ENCODE assay signal across 15 mouse cellular contexts in genomic region chr11:74485435-74486217, GRCm38 (mm10).
DNase-seq lines count a peak whose midpoint lies in the region; ATAC-seq and TF ChIP-seq lines count a peak whose summit lies in the region.
"Had no signal": no experiment of that assay in that cellular context is flagged by ENCODE, and none has a peak within 500 bp of the region (broad histone marks: within the 10 kb centered on the region; RNA-seq: fewer than 3 reads in every experiment).

No protein-coding gene starts in this region.

- no peak for ATAC-seq in inflammation-experienced regulatory T-cells, adult 6 months
- ATAC-seq: activated CD4-positive, CD25-positive, alpha-beta regulatory T cell, adult 4 months; intestine, embryonic 16.5 days had no signal

- DNase-seq in gastrocnemius, adult 18-20 months (ENCODE audit: low spot score): peak; percentile 42
- no peak for DNase-seq in gastrocnemius, postnatal 10 days
- DNase-seq in left cerebral cortex, adult 9 months (ENCODE audit: low spot score in 2 of 2): peak; percentile 42 to 69
- DNase-seq in left cerebral cortex, adult 11 months (ENCODE audit: low spot score): no peak
- DNase-seq in layer of hippocampus, adult 2 months (ENCODE audit: low spot score in 2 of 2): peak; percentile 46 to 67
- DNase-seq in skeletal muscle tissue, adult 2 months (ENCODE audit: low read depth, low spot score): peak; percentile 43
- DNase-seq in adrenal gland, postnatal 10 days: no peak
- DNase-seq: cerebellum, adult 8-10 months; kidney, postnatal 14 days; lung, postnatal 10 days had no signal

- peak overlapping the region; percentile 76 for H3K27ac ChIP-seq in layer of hippocampus, adult 2 months
- H3K27ac ChIP-seq: limb, embryonic 15.5 days; midbrain, embryonic 12.5 days had no signal

- no peak overlapping the region for H3K4me3 ChIP-seq in layer of hippocampus, adult 2 months
- H3K4me3 ChIP-seq: limb, embryonic 15.5 days; midbrain, embryonic 12.5 days had no signal

- no peak for TF ChIP-seq CTCF in layer of hippocampus, adult 2 months (conservative IDR thresholded peaks at IDR 0.05)

Comparison
In these comparisons a context has a peak if more than half of its experiments do, and no peak if none do; other contexts are left out.
1. DNase-seq: peak in gastrocnemius, adult 18-20 months (single experiment), left cerebral cortex, adult 9 months (2 of 2), layer of hippocampus, adult 2 months (2 of 2) and skeletal muscle tissue, adult 2 months (single experiment); none in gastrocnemius, postnatal 10 days (single experiment), left cerebral cortex, adult 11 months (single experiment) and adrenal gland, postnatal 10 days (single experiment).